Mouse (Mus musculus) mouse embryonic stem cell (cell line): ENCODE data around the gene AU040320.

Experiments used
- in situ Hi-C, 2 experiments: fragments of 300-500 bp; cut with MboI; formaldehyde crosslinking; loops; 1 replicate in 1 of 2; 3 replicates in 1 of 2; pipeline ENCODE4 v1.14.3; 2019 to 2020; ENCODE audit warnings: low sequenced_read_pairs in 2 of 2, low pct_unique_long_range_greater_than_20kb in 1 of 2, mixed read lengths in 1 of 2; ENCODE audit not compliant: unreplicated experiment in 1 of 2

AU040320 gene

DNA sequence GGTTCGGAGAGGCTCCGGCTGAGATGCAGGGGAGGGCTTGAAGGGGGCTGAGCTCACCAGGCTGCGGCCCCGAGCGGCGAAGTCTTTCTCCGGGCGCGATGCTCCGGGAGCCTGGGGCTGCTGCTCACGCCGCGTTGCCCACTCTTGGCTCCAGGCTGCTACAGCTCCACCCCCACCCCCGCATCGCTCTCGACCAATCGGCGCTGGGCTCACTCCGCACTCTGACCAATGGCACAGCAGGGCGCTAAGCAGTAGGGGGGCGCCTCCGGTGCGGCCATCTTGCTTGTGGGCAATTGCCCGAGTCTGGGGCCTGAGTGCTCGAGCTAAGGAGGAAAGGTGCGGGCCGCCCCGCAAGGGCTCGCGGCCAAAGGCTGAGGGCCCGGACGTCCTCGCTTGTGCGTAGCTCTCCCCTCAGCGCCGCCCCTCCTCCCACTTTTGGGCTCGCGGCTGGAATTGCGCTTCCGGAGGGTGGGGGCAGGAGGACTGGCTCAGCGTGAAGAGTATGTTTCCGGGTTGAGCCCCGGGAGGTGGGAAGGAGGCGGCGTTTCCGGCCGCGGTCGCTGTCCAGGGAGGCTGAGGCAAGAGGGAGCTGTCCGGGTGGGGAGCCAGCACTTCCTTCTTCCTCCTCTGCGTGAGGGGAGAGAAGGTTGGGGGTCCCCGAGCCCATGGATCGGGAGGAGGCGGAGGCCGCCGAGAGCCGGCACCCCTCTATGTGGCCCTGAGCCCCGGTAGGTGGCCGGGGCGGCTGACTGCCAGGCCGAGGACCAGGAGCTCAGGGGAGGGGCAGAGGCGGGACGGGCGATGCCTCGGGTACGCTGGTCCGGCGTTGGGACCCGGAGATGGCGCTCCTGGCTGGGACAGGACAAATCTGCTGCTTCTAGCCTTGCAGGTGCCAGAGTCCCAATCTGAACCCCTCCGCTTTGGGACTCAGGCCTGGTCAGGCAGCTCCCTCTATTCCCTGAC is at the start of gene AU040320, which contains the start of gene Ncdn:
Gene AU040320 (plus strand): TSS at position 277 of the 963 bp plus-strand sequence.
Gene Ncdn (minus strand): TSS at position 171 of the 963 bp plus-strand sequence.
- in situ Hi-C loops, result no loop called here

DNA sequence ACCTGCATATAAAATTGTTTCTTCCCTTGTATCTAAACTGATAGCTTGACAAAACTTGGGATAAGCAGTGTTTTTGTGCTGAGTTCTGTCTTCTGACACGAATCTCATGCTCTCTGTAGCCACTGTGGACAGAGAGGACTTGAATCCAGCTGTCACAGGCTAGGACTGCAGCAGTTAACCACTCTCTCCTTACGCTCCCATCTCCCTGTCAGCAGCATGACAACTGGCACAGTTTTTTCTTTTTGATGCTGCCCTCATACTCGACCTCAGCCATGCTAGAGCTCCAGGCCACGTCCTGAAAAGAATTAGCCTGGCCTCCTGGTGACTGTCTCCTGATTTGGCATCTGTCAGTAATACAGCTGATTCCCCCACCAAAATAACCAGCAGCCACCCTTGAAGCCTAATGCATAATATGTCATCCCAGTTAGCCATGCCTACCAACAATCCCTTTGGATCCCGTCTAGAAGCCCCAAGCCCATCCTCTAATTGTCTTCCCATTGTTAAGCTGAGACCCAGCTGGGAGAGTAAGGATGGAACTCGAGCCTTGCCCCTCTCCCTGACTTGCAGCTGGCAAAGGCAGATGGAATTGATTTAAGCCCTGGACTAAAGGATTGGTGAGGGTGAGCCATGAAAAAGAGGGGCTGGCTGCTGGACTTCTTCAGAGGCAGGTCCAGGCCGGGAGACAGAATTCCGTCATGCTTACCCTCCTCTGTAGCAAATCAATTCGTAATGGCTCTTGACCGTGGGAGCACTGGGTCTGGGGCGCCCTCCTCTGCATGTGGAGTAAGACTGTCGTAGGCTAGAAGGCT is 46.5 kb upstream of the AU040320 start:
- in situ Hi-C loops, result no loop called here

DNA sequence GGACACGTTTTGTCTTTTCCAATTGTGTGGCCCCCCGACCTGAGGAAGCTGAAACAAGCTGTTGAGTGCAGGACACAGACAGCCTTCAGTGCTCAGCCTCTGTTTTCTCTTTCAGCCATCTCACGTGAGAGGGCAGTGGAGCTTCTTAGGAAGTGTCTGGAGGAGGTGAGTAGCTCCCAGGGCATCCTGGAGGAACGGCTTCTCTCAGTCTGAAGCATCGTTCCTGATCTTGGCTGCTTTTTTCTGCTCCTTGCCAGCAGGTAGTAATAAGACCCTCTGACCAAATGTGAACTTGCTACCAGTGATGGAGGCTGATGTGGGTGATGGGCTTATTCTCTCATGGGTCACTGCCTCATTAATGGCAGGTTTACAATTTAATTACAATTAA is 45.9 kb upstream of the AU040320 start:
- in situ Hi-C loops, result no loop called here

GRCm38 (mm10) chr4:126732111-126732510 is 21.2 kb upstream of the AU040320 start:
- in situ Hi-C loops, result no loop called here

DNA sequence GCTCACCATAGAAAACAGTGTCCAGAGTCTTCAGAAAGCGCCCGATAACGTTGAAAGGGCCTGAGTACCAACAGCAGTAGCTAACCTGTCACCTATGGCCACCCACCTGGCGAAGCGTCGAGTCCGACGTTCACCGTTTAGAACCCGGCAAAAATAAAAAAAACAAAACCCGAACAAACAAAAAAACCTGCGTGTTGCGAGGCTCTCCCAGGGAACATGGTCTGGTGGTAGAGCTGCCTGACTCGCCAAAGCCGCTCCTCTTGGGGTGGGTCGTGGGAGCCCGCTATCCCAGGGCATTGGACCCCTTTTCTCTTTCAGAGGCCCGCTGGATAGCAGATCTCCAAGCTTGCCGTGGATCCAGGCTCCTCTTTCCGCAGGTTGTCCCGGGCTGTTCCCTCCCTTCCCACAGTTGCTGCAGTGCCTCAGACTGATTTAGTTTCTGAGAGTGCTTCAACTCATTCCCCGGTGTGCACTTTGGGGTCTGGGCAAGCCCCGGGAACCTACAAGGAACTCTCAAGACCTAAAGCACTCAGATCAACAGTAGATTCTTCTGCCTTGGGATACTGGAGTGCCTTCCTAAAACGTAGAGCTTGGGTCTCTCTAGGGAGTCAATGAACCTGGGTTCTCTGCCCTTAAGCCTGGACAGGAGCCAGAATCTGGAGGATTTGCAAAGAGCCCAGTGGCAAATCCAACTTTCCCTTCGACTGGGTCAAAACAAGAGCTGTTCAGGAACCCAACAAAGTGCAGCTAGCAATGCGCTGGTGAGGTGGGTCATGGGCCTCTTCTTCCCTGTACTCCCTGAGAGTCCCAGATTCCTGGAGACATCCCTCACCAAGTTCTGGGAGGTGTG is 20.6 kb upstream of the AU040320 start:
- in situ Hi-C loops, result no loop called here

DNA sequence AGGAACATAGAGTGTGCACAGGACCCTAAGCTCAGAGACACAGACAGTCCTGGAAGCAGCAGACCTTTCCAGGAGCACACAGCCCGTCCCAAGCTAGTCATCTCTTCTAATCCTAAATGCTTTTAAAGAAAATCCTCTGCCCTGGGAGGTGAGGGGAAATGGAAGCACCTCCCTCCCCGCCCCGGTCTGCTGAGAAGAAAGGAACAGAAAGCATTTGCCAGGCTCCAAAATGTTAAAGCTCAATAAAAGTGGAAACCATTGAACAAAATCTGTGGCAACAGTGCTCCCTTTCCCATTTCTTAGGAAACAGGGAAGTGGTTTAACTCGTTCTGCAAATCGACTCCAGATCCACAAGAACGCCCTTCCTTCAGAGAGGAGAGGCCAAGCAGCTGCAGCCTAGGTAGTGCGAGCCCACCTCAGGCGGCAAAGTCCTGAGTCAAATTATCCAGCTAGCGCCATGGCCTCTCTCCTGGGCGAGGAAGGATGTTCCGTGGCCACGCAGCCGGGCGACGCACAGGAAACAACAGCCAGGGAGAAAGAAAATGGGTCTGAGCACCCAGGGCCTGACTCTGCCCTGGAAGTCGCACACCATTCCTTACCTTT is 19.2 kb upstream of the AU040320 start:
- in situ Hi-C loops, result no loop called here

DNA sequence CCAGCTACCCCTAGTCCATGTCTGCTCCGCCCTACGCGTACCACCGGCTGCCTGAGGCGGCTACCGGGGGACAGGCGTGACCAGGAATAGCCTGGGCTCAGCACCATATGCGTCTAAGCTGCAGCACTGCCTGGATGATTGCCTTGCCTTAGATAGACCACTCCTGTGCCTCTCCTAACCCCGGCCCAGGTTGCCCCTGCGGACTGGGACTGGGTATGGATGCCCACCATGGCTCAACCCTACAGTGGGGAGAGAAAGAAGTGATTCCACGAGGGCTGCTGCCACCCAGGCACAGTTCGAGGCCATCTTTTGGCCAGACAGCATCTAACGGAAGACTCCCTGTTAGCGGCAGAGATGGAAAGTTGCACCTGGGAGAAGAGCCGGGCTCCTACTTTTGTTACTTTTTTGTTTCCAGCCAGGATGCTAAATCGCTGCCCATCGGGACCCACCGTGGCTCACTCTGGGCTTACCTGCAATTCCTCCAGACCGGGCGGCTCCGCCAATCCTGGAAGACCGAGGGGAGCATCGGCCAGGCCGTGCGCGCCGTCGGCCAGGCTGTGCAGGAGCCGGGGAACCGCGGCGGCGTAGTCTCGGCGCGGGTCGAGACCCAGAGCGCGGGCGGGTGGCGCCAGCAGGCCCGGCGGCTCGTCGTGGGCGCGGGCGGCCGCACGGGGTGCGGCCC is 18.5 kb upstream of the AU040320 start:
- in situ Hi-C loops, result no loop called here

- in situ Hi-C loops, result no loop called here
Observed at GRCm38 (mm10) chr4:126735382-126736000, 17.9 kb upstream of the AU040320 start.

- in situ Hi-C loops, result no loop called here
Observed at GRCm38 (mm10) chr4:126736001-126736414, 17.3 kb upstream of the AU040320 start, which contains the start of gene Tfap2e. Tfap2e (minus strand) TSS chr4:126736240.

DNA sequence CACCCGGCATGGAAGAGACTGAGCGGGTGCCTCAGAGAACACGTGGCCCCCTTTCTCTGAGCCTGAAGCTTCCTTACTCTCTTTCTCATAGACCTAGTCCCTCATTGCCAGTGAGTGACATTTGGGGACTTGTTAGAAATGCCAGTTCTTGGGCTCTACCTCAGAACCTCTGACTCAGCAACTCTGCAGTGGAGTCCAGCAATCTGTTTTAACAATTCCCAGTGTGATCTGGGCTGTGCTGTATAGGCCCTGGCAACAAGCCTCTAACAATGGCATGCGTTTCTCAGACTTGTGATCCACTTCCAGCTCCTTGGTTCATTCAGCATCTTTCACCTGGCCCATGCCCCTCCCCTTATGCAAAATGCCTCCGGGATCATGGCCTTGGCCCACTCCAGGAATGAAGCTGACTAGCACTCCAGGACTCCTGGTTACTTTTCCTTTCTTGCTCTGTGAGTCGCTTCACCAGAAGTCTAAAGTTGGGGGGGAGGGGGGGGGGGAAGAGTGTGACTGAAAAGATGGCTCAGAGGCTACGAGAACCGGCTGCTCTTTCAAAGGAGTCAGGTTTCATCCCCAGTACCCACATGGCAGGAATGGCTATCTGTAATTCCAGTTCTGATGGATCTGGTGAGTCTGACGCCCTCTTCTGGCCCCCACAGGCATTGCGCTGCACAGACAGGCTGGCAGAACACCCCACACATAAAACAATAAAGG is 13.2 kb upstream of the AU040320 start:
- in situ Hi-C loops, result no loop called here

GRCm38 (mm10) chr4:126741448-126741847 is 11.9 kb upstream of the AU040320 start:
- in situ Hi-C loops, result no loop called here

GRCm38 (mm10) chr4:126742976-126743375 is 10.4 kb upstream of the AU040320 start:
- in situ Hi-C loops, result no loop called here

GRCm38 (mm10) chr4:126743713-126744112 is 9.6 kb upstream of the AU040320 start:
- in situ Hi-C loops, result no loop called here

GRCm38 (mm10) chr4:126744831-126745230 is 8.5 kb upstream of the AU040320 start:
- in situ Hi-C loops, result no loop called here

DNA sequence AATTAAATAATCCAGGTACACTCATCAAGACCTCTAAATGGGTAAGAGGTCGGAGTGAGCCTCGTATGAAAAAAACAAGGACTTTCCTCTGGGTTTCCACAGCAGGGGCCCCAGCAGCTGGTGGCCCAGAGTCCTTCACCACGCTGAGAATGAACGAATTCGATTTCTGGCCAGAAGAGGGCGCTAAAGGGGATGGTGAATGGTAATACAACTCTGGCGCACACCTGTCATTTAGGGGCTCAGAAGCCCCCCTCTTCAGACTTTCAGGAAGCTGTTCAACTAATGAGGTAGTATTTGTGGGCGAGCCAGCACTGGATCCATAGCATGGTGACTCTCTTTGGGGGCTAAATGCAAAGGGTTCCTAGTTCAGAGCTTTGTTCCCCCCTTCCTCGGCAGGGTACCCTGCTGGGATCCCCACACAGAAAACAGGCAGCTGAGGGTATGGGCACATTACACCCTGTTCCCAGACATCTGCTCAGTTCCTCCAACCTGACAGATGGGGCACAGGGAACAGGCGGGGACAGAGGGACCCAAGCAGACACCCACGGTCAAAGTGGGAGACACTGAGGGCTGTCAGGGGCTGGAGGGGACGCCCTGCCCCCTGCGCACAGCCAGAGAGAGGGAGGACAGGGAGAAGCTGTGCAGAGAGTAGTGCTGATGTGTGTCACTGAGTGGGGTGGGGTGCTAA is 7.7 kb upstream of the AU040320 start:
- in situ Hi-C loops, result no loop called here

- in situ Hi-C loops, result no loop called here
Observed at GRCm38 (mm10) chr4:126746194-126746840, 7.0 kb upstream of the AU040320 start.
